Mouse (Mus musculus): ENCODE results near the gene C530008M17Rik.

DNA sequence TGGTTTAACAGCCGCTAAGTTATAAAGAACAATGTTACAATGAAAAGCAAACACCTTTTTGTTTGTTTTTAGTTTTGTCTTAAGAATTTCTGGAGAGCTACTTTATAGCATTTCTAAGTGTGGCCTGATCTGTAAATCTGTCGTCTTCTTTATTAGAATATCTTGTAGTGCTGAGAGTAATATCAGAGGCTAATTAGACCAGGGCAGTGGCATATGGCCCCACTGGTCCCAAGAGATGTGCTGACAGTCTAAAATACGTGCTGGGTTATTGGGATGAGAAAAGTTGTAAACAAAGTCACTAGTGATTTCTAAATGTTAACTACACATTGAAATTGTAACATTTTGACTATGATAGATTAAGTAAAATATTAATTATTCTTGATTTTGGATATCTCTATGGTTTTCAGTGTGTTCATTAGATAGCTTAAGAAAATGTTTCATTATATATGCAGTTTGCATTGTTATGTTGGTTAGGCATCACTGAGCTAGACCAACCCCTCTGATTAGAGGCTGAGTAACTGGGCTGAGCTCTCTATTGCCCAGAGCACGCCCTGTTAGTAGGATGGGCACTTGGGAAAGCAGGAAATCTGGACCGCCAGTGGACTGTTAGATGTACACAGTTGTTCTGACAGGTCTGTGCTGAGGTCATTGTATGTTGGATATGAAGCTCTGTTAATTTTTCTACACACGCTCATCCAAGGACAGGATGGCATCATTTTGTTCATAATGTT, 9.9 kb downstream of the C530008M17Rik start:
- TF ChIP-seq POLR2A (IDR thresholded peaks at IDR 0.05; ENCODE audit: insufficient read depth, low read depth, low read length): no peak
- TF ChIP-seq CTCF (IDR thresholded peaks at IDR 0.05; ENCODE audit: insufficient read depth, low read depth, low read length): no peak

Data from olfactory bulb, adult 2 months (tissue).